Mouse (Mus musculus) cortical plate, adult 2 months (tissue): Measurements from ENCODE around the gene Slc44a3.

Experiments used
- CTCF ChIP-seq: fragments of 200-500 bp; IDR thresholded peaks from 2 replicates; pipeline ENCODE4 v1.5.1; 2011; ENCODE audit warnings: mild to moderate bottlenecking, control low read depth, low read length; ENCODE audit not compliant: insufficient read depth; ENCODE audit errors: extremely low read depth
- POLR2A ChIP-seq: fragments of 200-500 bp; IDR thresholded peaks from 2 replicates; pipeline ENCODE4 v1.6.1; 2011; ENCODE audit warnings: mild to moderate bottlenecking, low read length, control low read depth; ENCODE audit not compliant: insufficient read depth; ENCODE audit errors: extremely low read depth

- TF ChIP-seq CTCF (no peak), POLR2A (no peak)
Measured at GRCm38 (mm10) chr3:121560115-121560865, 28.1 kb upstream of the Slc44a3 start.
